Mouse (Mus musculus): ENCODE data around the gene Kank2. TPM values are rescaled to one million over a fixed set of nuclear protein-coding genes. Genes with fewer than 3 reads are reported as not detected.
A peak's percentile ranks its signal among the peaks of the same experiment; 100 is the strongest.

Gene Kank2
- total and polyA plus RNA-seq, 3 experiments: 0.09 to 2.3 (median 0.60) TPM

- Histone ChIP-seq H3K4me3 (replicated peaks in 1 of 3; ENCODE audit: low read depth in 2 of 3, low read length in 2 of 3, poor library complexity in 1 of 3) (no peak overlapping the region), H3K27me3 (replicated peaks) (no peaks in the 10 kb centered on the region), H3K27ac (ENCODE audit: insufficient read depth, low read depth) (no peak overlapping the region), H3K79me2 (replicated peaks; ENCODE audit: control insufficient read depth, extremely low read depth, insufficient read depth, poor library complexity, severe bottlenecking) (no peaks in the 10 kb centered on the region), H3K9me3 (replicated peaks; ENCODE audit: low read length) (no peaks in the 10 kb centered on the region), H3K4me1 (ENCODE audit: control insufficient read depth in 1 of 2, insufficient read depth in 2 of 2) (no peaks in the 10 kb centered on the region), H3K36me3 (replicated peaks in 1 of 2; ENCODE audit: control insufficient read depth in 1 of 2, insufficient read depth in 1 of 2, low read length in 1 of 2) (no peaks in the 10 kb centered on the region), H3K9ac (ENCODE audit: insufficient read depth, low read depth) (no peak overlapping the region), H3K4me2 (ENCODE audit: insufficient read depth, low read depth, poor library complexity, severe bottlenecking) (no peak overlapping the region)
- TF ChIP-seq ETS1 (conservative IDR thresholded peaks at IDR 0.05; ENCODE audit: low read depth, low read length) (no peak), NRF1 (IDR thresholded peaks at IDR 0.05; ENCODE audit: low read depth, low read length) (no peak), MAFK (IDR thresholded peaks at IDR 0.05; ENCODE audit: insufficient replicate concordance, low read length) (no peak), BHLHE40 (IDR thresholded peaks at IDR 0.05; ENCODE audit: low read depth, low read length) (no peak), ELF1 (IDR thresholded peaks at IDR 0.05; ENCODE audit: low read depth, low read length) (no peak), MAX (IDR thresholded peaks at IDR 0.05; ENCODE audit: low read length) (no peak), TCF12 (IDR thresholded peaks at IDR 0.05; ENCODE audit: low read depth, low read length) (no peak), MEF2A (IDR thresholded peaks at IDR 0.05; ENCODE audit: borderline replicate concordance, low read depth, low read length) (no peak), RCOR1 (conservative IDR thresholded peaks at IDR 0.05; ENCODE audit: low read depth, low read length) (no peak), USF2 (conservative IDR thresholded peaks at IDR 0.05; ENCODE audit: low read depth, low read length) (no peak), ZMIZ1 (IDR thresholded peaks at IDR 0.05; ENCODE audit: low read depth, low read length) (no peak), CHD2 (IDR thresholded peaks at IDR 0.05; ENCODE audit: low read length) (no peak), E2F4 (IDR thresholded peaks at IDR 0.05; ENCODE audit: insufficient replicate concordance, low read depth, low read length) (no peak), SIN3A (IDR thresholded peaks at IDR 0.05; ENCODE audit: low read length) (no peak)
- DNase-seq (ENCODE audit: extremely low read depth): no peak
- in situ Hi-C loops (cut with MboI; ENCODE audit: low pct_ligation_motif_present, low pct_unique_long_range_greater_than_20kb, low sequenced_read_pairs): no loop called here
- dilution Hi-C loops (cut with MboI; ENCODE audit: extremely low pct_ligation_motif_present, extremely low pct_unique_long_range_greater_than_20kb, low sequenced_read_pairs): no loop called here
Measured at GRCm38 (mm10) chr9:21767896-21768295, 30.6 kb downstream of the Kank2 start.

GRCm38 (mm10) chr9:21764084-21764999 is 34.2 kb downstream of the Kank2 start:
- Histone ChIP-seq H3K79me2 (replicated peaks; ENCODE audit: control insufficient read depth, extremely low read depth, insufficient read depth, poor library complexity, severe bottlenecking) (peaks cover 5% of the 10 kb centered on the region; the same call in 1 of the 2 replicates), H3K9ac (ENCODE audit: insufficient read depth, low read depth) (no peak overlapping the region), H3K27ac (ENCODE audit: insufficient read depth, low read depth) (no peak overlapping the region), H3K4me1 (ENCODE audit: control insufficient read depth in 1 of 2, insufficient read depth in 2 of 2) (peaks cover 0 to 6% of the 10 kb centered on the region in 2 experiments; a peak in 3 of 4 replicates), H3K4me3 (replicated peaks in 1 of 3; ENCODE audit: low read depth in 2 of 3, low read length in 2 of 3, poor library complexity in 1 of 3) (no peak overlapping the region), H3K27me3 (replicated peaks) (no peaks in the 10 kb centered on the region), H3K36me3 (replicated peaks in 1 of 2; ENCODE audit: control insufficient read depth in 1 of 2, insufficient read depth in 1 of 2, low read length in 1 of 2) (no peaks in the 10 kb centered on the region), H3K9me3 (replicated peaks; ENCODE audit: low read length) (no peaks in the 10 kb centered on the region), H3K4me2 (ENCODE audit: insufficient read depth, low read depth, poor library complexity, severe bottlenecking) (no peak overlapping the region)
- no peak for TF ChIP-seq TBP (conservative IDR thresholded peaks at IDR 0.05; ENCODE audit: low read depth, low read length)
- TF ChIP-seq CTCF (conservative IDR thresholded peaks at IDR 0.05 in 1 of 2, IDR thresholded peaks at IDR 0.05 in 1 of 2; ENCODE audit: low read depth in 2 of 2, low read length in 2 of 2): peak in 1 of 2 experiments; percentile 14; a peak in 2 of 4 replicates
- TF ChIP-seq SMC3 (IDR thresholded peaks at IDR 0.05; ENCODE audit: low read depth, low read length): peak; percentile 4; the same call in 1 of the 2 replicates
- TF ChIP-seq BHLHE40 (IDR thresholded peaks at IDR 0.05; ENCODE audit: low read depth, low read length): no peak
- peak; percentile 30; the same call in 1 of the 2 replicates for TF ChIP-seq ZNF384 (IDR thresholded peaks at IDR 0.05; ENCODE audit: low read depth, low read length)
- TF ChIP-seq UBTF (IDR thresholded peaks at IDR 0.05; ENCODE audit: low read depth, low read length): no peak
- in situ Hi-C loops (cut with MboI; ENCODE audit: low pct_ligation_motif_present, low pct_unique_long_range_greater_than_20kb, low sequenced_read_pairs) (no loop called here), dilution Hi-C loops (cut with MboI; ENCODE audit: extremely low pct_ligation_motif_present, extremely low pct_unique_long_range_greater_than_20kb, low sequenced_read_pairs) (no loop called here)
- no peak for DNase-seq (ENCODE audit: extremely low read depth)
